Mouse (Mus musculus) heart, adult 9 months (tissue): ENCODE data around the gene Cops7b.

Experiments
- DNase-seq, 2 experiments: peaks; one replicate each; pipeline ENCODE4 v3.0.0; 2022; ENCODE audit warnings: low spot score in 2 of 2

Cops7b gene

DNA sequence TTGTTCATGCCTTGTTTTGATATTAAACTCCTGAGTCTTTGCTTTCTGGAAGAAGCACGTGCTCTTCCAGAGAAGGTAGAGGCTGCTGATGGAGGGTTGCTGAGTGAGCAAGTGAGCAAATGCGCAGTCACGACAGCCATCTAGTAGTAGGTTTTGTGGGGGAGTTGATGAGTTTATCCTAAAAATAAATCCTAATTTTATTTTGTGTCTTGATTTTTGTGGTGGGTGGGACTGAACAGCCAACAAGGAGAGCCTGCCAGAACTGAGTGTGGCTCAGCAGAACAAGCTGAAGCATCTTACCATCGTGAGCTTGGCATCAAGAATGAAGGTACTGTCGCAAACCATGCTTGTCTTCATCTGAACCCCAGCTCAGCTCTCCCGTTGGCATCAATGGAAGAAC, 13.8 kb downstream of the Cops7b start:
- DNase-seq: no peak

DNA sequence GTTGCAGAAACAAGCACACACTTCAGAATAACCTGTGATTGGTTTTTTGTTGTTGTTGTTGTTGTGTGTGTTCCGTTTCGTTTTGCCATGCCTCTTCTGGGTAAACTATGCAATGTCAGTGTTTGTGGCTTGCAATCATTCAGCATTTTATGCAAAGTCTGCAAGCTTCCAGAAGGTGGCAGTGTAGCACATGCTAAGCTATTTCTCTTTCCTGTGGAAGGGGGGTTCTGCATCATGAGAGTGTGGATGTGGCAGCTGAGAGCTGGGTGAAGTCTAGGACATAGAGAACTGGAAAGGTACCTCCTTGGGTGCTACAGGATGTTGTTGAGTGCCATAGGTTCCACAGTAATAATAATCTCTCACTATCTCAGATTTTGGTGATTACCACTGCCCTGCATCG, 15.8 kb downstream of the Cops7b start:
- no peak for DNase-seq

DNA sequence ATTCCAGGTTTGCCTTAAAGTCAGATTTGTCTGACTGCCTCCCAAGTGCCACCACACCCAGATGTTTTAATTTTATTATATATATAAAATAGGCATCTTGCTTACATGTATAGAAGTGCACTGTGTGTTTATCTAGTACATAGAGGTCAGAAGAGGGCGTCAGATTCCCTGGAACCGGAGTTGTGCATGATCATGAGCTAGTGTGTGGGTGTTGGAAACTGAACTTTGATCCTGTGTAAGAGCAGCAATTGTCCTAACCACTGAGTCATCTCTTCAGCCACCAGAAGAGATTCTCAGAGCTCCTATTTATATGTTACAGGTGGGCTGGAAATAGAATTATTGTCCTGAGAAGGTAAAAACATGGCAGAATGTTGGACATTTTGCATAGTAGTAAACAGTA, 17.4 kb downstream of the Cops7b start:
- DNase-seq: no peak

DNA sequence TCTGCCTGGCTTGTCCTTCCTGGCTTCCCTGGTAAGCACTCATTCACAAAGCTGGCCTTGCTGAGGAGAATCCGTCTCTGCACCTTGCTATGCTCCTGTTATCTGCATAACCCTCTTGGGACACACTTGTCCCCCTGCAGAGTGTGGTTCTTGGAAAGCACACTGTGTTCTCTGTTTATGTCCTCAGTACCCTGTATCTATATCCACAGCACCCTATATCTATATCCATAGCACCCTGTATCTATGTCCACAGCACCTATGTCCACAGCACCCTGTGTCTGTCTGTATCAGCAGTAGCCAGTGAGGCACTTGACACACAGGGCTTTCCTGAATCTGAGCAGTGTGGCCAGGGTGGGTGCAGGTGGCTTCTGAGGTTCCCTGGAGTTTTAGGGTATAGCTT, 28.2 kb downstream of the Cops7b start:
- no peak for DNase-seq

DNA sequence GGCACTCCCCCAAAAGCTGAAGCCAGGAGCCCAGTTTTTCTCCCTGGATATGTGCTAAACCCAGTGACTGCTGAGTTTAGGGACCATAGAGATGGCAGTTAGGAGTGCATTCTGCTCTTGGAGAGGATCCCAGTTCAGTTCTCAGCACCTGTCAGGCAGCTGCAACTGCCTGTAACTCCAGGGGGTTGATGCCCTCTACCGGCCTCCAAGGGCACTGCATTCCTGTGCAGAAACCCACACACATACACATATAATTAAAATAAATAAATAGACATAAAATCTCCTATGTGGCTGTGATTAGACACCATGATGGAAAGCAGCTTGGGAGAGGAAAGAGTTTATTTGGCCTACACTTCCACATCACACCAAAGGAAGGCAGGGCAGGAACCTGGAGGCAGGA, 29.4 kb downstream of the Cops7b start:
- no peak for DNase-seq

DNA sequence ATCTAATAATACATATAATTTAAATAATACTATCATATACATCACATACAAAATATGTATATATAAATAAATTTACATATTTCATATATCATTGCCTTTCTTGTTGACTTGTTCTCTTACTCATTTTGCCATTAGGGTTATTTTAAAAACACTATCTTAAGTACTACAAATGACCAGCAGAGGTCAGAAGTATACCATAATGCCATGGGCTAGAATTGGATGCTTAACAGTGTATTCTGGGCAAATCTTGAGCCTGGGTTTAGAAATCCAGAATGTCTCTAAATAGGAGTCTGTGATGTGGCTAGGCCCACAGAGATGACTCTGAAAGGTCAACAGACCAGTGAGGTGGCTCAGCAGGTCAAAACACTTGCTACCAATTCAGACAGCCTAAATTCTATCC, 31.6 kb downstream of the Cops7b start:
- DNase-seq: no peak

DNA sequence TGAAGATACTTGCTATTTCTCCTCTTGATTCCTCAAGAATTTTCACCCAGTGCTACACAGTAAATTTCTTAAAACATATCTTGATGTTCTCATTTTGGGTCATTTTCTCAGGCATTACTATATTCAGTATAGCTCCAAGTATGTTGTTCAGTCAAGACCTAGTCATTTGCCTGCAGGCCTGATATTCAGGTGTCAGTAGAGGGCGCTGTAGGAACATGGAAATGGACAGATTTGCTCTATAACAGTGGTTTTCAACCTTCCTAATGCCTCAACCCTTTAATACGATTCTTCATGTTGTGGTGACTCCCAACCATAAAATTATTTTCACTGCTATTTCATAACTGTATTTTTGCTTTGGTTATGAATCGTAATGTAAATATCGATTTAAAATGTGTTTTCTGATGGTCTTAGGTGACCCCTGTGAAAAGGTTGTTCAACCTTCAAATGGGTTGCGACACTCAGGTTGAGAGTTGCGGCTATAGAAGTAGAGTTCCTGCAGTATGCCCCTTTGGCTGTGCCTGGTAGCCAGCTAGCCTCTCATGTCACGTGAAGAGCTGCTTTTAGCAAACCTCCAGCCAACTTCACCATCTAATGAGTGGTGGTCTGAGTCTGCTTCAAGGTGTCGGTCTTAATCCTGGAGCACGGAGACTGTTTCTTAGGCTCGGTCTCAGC, 35.9 kb downstream of the Cops7b start:
- peak in 1 of 2 experiments; percentile 31 for DNase-seq

DNA sequence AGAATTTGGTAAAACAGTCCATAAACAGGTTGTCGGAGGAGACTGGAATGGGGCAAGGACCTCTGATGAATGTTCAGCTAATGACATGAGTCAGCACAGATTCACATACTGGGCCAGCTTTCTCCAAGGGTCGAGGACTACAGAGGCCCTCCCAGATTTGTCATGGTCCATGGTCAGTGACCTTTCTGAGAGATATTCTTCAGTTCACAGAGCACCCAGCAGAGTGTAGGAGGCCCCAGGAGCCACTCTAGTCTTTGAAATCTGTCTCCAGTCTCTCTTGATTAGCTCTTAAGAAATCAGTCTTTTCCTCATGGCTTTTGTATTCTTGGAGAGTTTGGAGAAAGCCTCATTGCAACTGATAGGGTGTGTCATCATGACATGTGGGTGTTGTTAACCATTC, 39.6 kb downstream of the Cops7b start:
- DNase-seq: no peak

DNA sequence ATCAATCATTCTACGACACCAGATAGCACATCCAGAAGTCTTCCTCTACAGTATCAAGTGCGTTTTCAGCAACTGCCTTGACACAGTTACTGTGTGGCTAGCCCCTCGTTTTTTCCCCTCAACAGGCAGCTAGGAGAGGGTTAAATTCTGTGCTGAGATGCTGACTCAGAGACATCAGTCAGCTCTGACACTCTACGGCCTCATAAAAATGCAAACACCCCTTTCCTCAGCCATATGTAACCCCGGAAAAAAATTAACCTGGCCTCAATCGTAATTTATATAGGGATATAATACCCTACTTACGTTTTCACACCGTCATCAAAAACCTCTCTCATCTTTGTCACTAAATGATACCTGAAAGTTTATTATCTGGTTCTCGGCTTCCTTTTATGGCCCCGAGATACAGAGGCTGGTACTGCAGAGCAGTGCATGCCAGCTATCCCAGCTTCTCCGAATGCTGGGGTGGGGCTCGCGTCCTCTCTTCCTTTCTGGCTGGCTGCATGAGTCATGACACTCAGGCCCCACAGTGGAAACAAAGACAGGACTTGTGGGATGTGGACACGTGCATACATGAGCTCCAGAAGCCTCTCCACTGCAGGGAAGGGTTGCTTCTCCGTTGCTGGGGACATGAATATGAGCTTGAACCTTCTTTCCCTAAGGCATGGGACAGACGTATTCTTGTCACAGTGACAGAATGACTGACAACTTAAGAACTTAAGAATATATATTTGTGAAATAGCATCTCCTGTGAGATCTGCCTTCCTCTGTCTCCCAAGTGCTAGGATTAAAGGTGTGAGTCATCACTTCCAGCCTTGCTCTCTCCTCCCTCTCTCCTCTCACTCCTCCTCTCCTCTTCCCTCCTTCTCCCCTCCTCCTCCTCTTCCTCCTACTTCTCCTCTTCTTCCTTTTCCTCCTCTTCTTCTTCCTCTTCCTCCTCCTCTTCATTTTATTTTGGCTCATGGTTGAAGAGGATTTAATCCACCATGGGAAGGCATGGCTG, 40.6 kb downstream of the Cops7b start:
- no peak for DNase-seq

DNA sequence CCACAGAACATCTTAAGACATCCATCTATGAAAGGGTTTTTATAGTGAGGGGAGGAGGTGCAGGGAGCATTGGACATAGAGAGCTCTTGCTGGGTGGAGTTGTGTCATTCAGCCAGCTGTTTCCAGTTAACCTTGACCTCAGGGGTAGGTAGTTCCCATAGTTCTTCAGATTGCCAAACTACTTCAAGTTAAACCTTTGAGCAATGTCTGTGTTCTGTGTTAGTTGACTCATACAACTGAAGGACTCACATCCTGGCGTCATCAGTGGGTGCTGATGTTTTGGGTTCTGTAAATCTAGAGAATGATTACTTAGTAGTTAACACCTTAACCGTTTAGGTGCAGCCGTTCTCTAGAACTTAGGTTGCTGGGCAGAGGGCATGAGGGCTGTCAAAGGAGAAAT, 45.6 kb downstream of the Cops7b start:
- no peak for DNase-seq

DNA sequence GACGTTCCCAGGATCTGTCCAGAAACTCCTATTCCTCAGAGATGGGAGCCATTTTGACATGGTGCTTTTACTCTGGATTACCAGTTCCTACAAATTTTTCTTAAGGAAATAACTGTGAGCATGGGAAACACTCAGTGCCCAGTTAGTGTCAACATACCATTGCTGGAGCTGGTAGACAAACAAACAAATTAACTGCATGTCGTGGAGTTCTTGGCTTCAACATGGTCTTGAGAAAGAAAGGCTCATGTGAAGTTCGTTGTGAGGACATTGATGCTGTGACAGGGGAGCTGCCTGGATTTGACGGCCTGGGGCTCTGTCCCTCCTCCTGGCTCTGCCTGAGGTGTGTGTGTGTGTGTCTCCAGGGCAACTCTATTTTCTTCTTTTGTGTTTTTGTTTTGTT, 47.2 kb downstream of the Cops7b start:
- DNase-seq: no peak

DNA sequence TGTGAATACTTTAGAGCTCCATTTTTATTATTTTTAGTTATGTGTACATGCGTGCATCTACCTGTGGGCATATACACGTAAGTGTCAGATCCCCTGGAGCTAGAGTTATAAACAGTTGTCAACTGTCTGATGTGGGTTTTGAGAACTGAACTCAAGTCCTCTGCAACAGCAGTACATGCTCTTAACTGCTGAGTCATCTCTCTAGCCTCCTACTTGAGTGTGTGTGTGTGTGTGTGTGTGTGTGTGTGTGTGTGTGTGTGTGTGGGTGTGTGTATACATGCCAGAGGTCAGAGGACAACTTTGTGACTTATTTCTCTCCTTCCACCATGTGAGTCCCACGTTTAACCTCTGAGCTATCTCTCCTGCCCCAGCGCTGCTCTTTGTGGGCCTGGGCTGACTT, 47.8 kb downstream of the Cops7b start:
- no peak for DNase-seq

DNA sequence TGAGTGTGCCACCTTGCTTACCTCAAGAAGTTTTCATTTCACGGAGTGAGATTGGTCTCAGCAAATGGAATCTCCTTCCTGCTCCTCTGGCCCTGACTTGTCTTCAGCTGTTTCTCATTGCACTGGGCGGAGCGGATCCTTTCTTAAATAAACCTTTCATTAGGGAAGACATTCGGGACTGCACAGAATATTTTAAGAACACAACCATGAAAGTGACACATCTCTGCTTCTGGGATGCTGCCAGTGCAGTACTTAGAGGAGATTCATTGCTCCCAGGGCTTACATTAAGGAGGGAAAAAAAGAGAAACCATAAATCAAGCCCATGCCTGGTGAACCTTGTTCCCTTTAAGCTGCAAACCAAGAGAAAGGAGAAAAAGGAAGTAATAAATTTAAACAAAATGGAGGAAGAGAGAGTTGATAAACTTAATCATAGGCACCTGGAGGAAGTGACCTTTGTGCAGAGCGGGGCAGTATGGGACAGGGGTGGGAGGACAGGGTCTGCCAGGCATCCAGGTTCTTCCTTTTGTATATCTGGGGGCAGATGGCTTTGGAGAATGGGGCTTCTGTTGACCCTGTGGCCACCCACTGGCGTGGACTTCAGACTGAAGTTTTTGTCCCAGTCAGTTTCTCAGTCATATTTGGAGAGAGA, 50.2 kb downstream of the Cops7b start:
- DNase-seq: no peak

DNA sequence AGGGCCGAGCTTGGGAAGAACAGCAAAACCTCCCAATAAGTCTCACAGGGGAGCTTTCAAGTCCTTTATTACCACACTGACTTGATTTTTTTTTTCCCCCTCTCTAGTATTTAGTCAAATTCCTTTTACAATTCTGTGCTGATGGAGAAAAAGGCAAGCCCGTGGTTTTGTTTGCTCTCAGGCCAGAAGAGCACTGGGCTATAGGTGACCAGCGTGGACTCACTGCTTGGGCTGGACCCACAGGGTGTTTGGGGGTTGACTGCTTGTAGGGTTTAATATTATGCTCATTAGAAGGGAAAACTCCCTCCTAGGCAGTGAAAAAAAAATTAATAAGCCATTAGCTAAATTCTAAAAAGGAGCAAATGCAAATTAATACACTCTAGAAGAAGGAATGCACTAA, 50.7 kb downstream of the Cops7b start:
- DNase-seq: no peak

DNA sequence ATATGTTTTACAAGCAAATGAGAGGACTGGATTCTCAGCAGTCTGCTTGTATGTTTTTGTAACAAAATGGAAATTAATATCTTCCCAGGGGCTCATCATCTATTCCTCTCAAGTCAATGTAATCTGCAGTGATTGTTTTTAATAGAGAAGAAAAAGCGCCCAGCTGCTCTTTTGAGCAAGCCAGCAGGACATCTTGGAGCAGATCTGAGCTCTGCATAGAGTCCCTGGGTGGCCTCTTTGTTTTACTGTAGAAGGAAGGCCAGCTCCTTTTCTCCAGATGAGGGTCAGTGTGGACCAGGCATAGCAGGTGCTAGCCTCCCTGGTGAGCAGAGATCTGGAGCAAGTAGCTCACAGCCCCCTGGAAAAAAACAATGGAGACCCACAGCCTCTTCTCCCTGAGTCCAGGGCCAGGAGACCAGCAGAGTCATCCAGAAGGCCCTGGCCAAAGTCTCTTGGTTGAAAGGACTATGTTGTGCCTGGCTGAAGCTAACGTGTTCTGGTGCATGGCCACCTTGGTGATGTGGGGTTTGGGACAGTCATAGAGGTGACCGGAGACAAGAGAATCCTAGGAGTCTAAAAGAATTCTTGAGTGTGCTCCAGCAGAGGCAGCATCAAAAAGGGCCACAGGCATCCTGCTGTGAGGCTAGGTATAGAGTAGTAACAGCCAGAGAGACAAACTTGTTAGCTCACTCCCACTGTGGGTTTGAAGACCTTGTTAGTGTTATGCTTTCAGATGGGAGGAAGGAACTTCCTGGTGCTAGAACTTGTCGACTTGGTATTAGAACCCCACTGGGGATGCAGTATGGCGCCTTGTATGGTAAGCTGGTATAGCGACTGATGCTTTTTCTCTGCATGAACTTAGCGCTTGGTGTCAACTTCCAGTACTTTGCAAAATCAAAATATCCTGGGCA, 51.4 kb downstream of the Cops7b start:
- DNase-seq: no peak

DNA sequence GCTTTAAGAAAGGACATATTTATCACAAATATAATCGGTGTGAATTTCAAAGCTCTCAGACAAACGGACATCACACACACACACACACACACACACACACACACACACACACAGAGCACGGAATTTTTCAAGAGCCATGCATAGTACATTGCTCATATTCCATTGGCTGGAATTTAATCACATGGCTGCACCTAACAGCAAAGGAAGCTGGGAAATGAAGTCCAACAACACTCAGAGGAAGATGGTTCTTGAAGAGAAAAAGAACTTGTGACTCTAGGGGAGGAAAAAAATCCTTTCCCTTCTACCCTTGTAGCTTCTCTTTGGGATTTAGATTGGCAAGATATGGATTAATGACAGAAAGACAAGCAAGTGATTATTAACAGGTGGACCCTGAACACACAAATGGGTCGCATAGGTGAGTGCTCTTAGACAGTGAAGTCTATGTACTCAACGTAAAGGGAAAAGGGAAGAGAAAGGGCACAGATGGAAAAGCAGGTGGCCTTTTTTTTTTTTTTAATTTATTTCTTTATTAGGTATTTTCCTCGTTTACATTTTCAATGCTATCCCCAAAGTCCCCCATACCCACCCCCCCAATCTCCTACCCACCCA, 52.2 kb downstream of the Cops7b start:
- no peak for DNase-seq

DNA sequence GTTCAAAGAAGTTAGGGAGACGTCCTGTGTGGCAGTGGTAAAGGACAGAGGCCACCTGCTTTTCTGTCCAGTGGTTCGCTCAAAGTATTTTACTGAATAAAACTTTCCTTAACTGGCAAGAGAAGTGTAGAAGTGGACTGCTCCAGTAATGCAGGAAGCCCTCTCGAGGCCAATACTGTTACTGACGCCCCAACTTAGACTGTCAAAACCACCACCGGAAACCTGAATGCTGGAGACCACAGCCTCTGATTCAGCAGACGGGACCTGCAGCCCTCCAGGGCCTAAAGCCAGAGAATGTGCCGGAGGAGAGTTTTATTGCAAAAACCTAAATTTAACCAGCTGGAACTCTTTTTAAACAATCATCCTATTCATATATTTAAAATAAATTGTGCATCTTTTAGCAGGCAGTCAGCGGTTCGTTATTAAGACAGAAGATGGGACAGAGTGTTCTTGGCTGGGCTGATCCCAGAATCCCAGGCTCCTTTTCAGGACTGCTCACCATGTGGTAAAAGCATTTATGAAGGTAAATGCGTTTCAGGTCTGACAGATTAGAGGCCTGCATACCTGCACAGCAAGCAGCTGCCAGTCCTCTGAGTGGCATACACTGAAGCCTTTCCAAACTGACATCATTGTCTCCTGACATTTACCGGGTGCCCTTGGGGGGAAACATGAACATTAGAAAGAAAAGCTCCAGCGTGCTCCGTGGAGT, 60.6 kb downstream of the Cops7b start:
- DNase-seq: no peak

DNA sequence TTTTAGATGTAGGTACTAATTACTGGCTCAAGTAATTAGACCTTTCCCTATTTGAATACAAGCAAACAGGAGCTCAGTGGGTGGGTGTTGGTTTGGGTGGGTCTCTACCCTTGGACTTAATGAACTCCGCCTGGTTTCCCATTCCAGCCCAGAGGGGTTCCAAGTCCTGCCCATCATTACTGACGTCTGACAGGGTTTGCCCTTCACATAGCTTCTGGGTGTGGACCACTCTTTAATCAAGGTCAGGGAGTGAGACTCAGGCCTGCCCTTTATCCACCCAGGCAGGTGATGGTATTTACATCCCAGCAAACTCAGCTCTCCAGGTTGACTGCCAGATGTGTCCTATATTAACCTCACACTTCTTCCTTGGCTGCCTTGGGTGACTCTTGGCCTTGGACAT, 64.8 kb downstream of the Cops7b start:
- no peak for DNase-seq

DNA sequence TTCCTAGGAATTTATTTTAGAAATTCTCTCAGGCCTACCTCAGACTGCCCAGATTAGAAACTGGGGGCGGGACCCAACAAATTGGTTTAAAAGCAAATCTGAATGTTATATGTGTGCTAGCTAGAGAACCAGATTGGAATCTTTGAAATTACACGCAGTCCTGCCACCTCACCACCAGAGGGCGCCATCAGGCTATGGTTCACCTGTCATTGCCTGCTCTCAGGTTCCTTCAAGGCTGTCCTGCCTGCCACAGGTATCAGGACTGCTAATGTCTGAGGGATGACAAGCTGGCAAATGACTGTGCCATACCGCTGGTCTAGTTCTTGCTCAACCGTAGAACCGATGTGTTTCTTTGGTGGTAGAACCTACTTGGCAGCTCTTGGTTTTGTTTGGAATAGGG, 67.6 kb downstream of the Cops7b start:
- peak in 1 of 2 experiments; percentile 16 for DNase-seq

DNA sequence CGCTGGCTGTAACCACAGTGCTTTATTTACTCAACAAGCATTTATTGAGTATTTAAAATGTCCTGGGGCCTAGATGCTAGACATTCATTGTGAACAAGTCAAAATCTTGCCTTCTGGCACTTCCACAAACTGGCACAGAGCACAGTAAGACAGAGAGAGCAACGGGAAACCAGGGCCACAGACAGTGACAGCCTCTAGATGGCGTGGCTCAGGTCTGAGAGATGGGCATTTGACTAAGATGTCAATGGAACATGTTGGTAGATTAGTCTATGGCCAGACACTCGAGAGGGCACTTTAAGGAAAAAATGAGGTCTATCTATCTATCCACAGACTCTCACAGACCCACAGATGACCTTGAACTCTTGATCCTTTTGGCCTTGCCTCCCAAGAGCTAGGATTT, 70.0 kb downstream of the Cops7b start:
- DNase-seq: no peak

DNA sequence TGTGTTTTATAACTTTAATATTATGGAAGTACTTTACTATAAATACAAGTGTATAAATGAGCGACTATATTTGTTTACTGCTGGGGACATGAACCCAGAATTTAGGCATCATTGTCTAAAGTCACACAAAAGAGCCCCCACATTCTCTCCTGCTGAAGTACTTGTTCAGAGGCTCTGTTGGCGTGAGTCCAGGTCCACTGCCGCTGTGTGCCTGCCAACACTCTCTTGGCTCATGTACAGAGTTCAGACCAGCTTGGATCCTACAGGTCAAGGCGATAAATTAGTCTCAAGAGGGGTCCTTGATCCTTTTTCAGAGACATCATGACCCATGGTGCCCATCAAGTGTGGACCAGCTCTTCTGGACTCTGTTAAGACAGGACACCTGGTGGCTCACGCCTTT, 74.4 kb downstream of the Cops7b start:
- DNase-seq: no peak
